Mouse (Mus musculus) MEL (cell line): ENCODE results near the gene Iscu. TPM values are rescaled to one million over a fixed set of nuclear protein-coding genes. Genes with fewer than 3 reads are reported as not detected.

Experiments
- DNase-seq: peaks from one replicate; pipeline ENCODE4 v3.0.0; 2011; ENCODE audit warnings: low read depth, low spot score
- H3K27ac ChIP-seq: 2 replicates; pipeline ENCODE4 v1.5.1; 2012; ENCODE audit warnings: low read depth, mild to moderate bottlenecking, control low read depth, low read length, moderate library complexity; ENCODE audit not compliant: control insufficient read depth
- H3K27me3 ChIP-seq, 2 experiments: fragments of 150-350 bp in 1 of 2; sonication (generic) in 1 of 2; 2 replicates each; pipeline ENCODE4 v1.6.1; 2012; ENCODE audit warnings: low read length in 2 of 2, mild to moderate bottlenecking in 2 of 2, improper control_type of control experiment in 1 of 2, moderate library complexity in 1 of 2; ENCODE audit not compliant: insufficient read depth in 2 of 2, control insufficient read depth in 1 of 2
- H3K36me3 ChIP-seq, 2 experiments: 2 replicates each; pipeline ENCODE4 v1.6.1; 2012 to 2014; ENCODE audit warnings: low read length in 2 of 2, improper control_type of control experiment in 1 of 2, inconsistent platforms in 1 of 2, mild to moderate bottlenecking in 1 of 2; ENCODE audit not compliant: insufficient read depth in 2 of 2, control insufficient read depth in 1 of 2
- H3K4me1 ChIP-seq, 2 experiments: fragments of 150-350 bp in 1 of 2; sonication (generic) in 1 of 2; 2 replicates each; pipeline ENCODE4 v1.6.1; 2012; ENCODE audit warnings: low read length in 2 of 2, improper control_type of control experiment in 1 of 2, mild to moderate bottlenecking in 1 of 2; ENCODE audit not compliant: insufficient read depth in 2 of 2, control insufficient read depth in 1 of 2
- H3K4me3 ChIP-seq, 2 experiments: fragments of 150-350 bp in 1 of 2; sonication (generic) in 1 of 2; 2 replicates each; pipeline ENCODE4 v1.5.1; 2012; ENCODE audit warnings: low read depth in 2 of 2, low read length in 2 of 2, mild to moderate bottlenecking in 2 of 2, moderate library complexity in 2 of 2, control low read depth in 1 of 2, improper control_type of control experiment in 1 of 2; ENCODE audit not compliant: control insufficient read depth in 1 of 2, insufficient read depth in 1 of 2
- H3K79me2 ChIP-seq: 2 replicates; pipeline ENCODE4 v1.6.1; 2012; ENCODE audit warnings: mild to moderate bottlenecking, low read length, moderate library complexity; ENCODE audit not compliant: control insufficient read depth, poor library complexity, insufficient read depth
- H3K9ac ChIP-seq: 2 replicates; pipeline ENCODE4 v1.6.1; 2012; ENCODE audit warnings: low read depth, mild to moderate bottlenecking, control low read depth, low read length, moderate library complexity; ENCODE audit not compliant: control insufficient read depth, poor library complexity, severe bottlenecking
- H3K9me3 ChIP-seq: fragments of 150-350 bp; sonication (generic); replicated peaks from 2 replicates; pipeline ENCODE4 v1.6.1; 2012; ENCODE audit warnings: mild to moderate bottlenecking, low read length, improper control_type of control experiment, moderate library complexity; ENCODE audit not compliant: insufficient read depth
- CHD1 ChIP-seq: IDR thresholded peaks from 2 replicates; pipeline ENCODE4 v1.6.1; 2012; ENCODE audit warnings: low read depth, mild to moderate bottlenecking, inconsistent platforms, low read length, improper control_type of control experiment
- CHD2 ChIP-seq: IDR thresholded peaks from 2 replicates; pipeline ENCODE4 v1.6.1; 2011; ENCODE audit warnings: low read length, improper control_type of control experiment
- CTCF ChIP-seq, 3 experiments: IDR thresholded peaks in 2 of 3; conservative IDR thresholded peaks in 1 of 3; 2 replicates each; pipeline ENCODE4 v1.5.1; 2011 to 2012; ENCODE audit warnings: low read length in 3 of 3, low read depth in 2 of 3, mild to moderate bottlenecking in 2 of 3, improper control_type of control experiment in 1 of 3, inconsistent platforms in 1 of 3, mixed read lengths in 1 of 3, moderate library complexity in 1 of 3; ENCODE audit not compliant: control insufficient read depth in 1 of 3, insufficient read depth in 1 of 3, poor library complexity in 1 of 3, severe bottlenecking in 1 of 3
- EP300 ChIP-seq, 2 experiments: IDR thresholded peaks; 2 replicates each; pipeline ENCODE4 v1.6.1; 2011; ENCODE audit warnings: improper control_type of control experiment in 2 of 2, low read length in 2 of 2, low read depth in 1 of 2, mild to moderate bottlenecking in 1 of 2
- HCFC1 ChIP-seq: IDR thresholded peaks from 2 replicates; pipeline ENCODE4 v1.6.1; 2012; ENCODE audit warnings: low read depth, mild to moderate bottlenecking, inconsistent platforms, low read length, improper control_type of control experiment, moderate library complexity
- JUND ChIP-seq: IDR thresholded peaks from 2 replicates; pipeline ENCODE4 v1.6.1; 2011; ENCODE audit warnings: low read depth, mild to moderate bottlenecking, improper control_type of control experiment, low read length
- MAZ ChIP-seq: IDR thresholded peaks from 2 replicates; pipeline ENCODE4 v1.6.1; 2012; ENCODE audit warnings: low read depth, mild to moderate bottlenecking, inconsistent platforms, low read length, improper control_type of control experiment
- MXI1 ChIP-seq: IDR thresholded peaks from 2 replicates; pipeline ENCODE4 v1.6.1; 2011; ENCODE audit warnings: mild to moderate bottlenecking, low read depth, low read length, improper control_type of control experiment
- NRF1 ChIP-seq: IDR thresholded peaks from 2 replicates; pipeline ENCODE4 v1.6.1; 2014; ENCODE audit warnings: low read depth, mild to moderate bottlenecking, inconsistent platforms, low read length, improper control_type of control experiment, moderate library complexity; ENCODE audit not compliant: poor library complexity, insufficient read depth, severe bottlenecking
- POLR2A ChIP-seq, 2 experiments: IDR thresholded peaks; 2 replicates each; pipeline ENCODE4 v1.6.1; 2011 to 2012; ENCODE audit warnings: low read length in 2 of 2, mild to moderate bottlenecking in 2 of 2, control low read depth in 1 of 2, improper control_type of control experiment in 1 of 2, low read depth in 1 of 2, moderate library complexity in 1 of 2; ENCODE audit not compliant: control insufficient read depth in 1 of 2, insufficient read depth in 1 of 2, poor library complexity in 1 of 2
- POLR2AphosphoS2 ChIP-seq: IDR thresholded peaks from 2 replicates; pipeline ENCODE4 v1.6.1; 2011; ENCODE audit warnings: low read length, improper control_type of control experiment
- POLR2AphosphoS5 ChIP-seq: IDR thresholded peaks from 2 replicates; pipeline ENCODE4 v1.6.1; 2012; ENCODE audit warnings: low read depth, borderline replicate concordance, mild to moderate bottlenecking, inconsistent platforms, low read length, moderate library complexity, mixed read lengths
- RAD21 ChIP-seq: IDR thresholded peaks from 2 replicates; pipeline ENCODE4 v1.6.1; 2011; ENCODE audit warnings: mild to moderate bottlenecking, low read depth, low read length, improper control_type of control experiment
- RCOR1 ChIP-seq: IDR thresholded peaks from 2 replicates; pipeline ENCODE4 v1.6.1; 2012; ENCODE audit warnings: low read depth, mild to moderate bottlenecking, inconsistent platforms, low read length, improper control_type of control experiment
- SIN3A ChIP-seq: IDR thresholded peaks from 2 replicates; pipeline ENCODE4 v1.6.1; 2012; ENCODE audit warnings: low read length, improper control_type of control experiment, inconsistent platforms
- SMC3 ChIP-seq: IDR thresholded peaks from 2 replicates; pipeline ENCODE4 v1.6.1; 2011; ENCODE audit warnings: low read depth, low read length, improper control_type of control experiment
- TAL1 ChIP-seq: IDR thresholded peaks from 2 replicates; pipeline ENCODE4 v1.6.1; 2012; ENCODE audit warnings: mild to moderate bottlenecking, inconsistent platforms, low read length, moderate library complexity, mixed read lengths
- TBP ChIP-seq: IDR thresholded peaks from 2 replicates; pipeline ENCODE4 v1.8.0; 2011; ENCODE audit warnings: low read depth, low read length, improper control_type of control experiment
- UBTF ChIP-seq: IDR thresholded peaks from 2 replicates; pipeline ENCODE4 v1.6.1; 2012; ENCODE audit warnings: low read depth, mild to moderate bottlenecking, inconsistent platforms, low read length, improper control_type of control experiment, moderate library complexity, borderline replicate concordance; ENCODE audit not compliant: insufficient read depth
- USF1 ChIP-seq: IDR thresholded peaks from 2 replicates; pipeline ENCODE4 v1.6.1; 2014; ENCODE audit warnings: low read depth, mild to moderate bottlenecking, inconsistent platforms, low read length, improper control_type of control experiment, moderate library complexity
- ZC3H11A ChIP-seq: IDR thresholded peaks from 2 replicates; pipeline ENCODE4 v1.6.1; 2012; ENCODE audit warnings: low read depth, mild to moderate bottlenecking, inconsistent platforms, low read length, improper control_type of control experiment
- polyA plus RNA-seq, 2 experiments: library from polyadenylated mRNA; stranded (reverse) in 1 of 2; unstranded in 1 of 2; fragments of >175 nt in 1 of 2; fragments of >200 nt in 1 of 2; gene quantifications; 2 replicates each; pipeline versions ENCODE4 v1.2.1 to v1.2.4; 2012; ENCODE audit warnings: low replicate concordance in 2 of 2, low read depth in 1 of 2; ENCODE audit not compliant: insufficient read length in 2 of 2, insufficient read depth in 1 of 2, missing spikeins in 1 of 2
- total RNA-seq: library from RNA; depleted of rRNA; stranded (reverse); fragments of 300-350 nt; gene quantifications from 2 replicates; pipeline ENCODE4 v1.2.3, GENCODE M21; 2012

Iscu gene
- total and polyA plus RNA-seq, 3 experiments = 95.7 to 150 TPM; not detected in 1

- no peak for TF ChIP-seq TAL1
- peak; percentile 96 for TF ChIP-seq SIN3A
- no peak for TF ChIP-seq CHD2
- TF ChIP-seq EP300 (IDR thresholded peaks at IDR 0.05; ENCODE audit: low read depth in 1 of 2, low read length in 2 of 2) = no peak
- TF ChIP-seq POLR2A (IDR thresholded peaks at IDR 0.05; ENCODE audit: control insufficient read depth in 1 of 2, insufficient read depth in 1 of 2, low read depth in 1 of 2, low read length in 2 of 2, poor library complexity in 1 of 2) = no peak
- TF ChIP-seq RAD21 = peak; percentile 84
- TF ChIP-seq SMC3 = peak; percentile 94
- peak; percentile 74 for TF ChIP-seq ZC3H11A
- TF ChIP-seq CTCF (IDR thresholded peaks at IDR 0.05 in 2 of 3, conservative IDR thresholded peaks at IDR 0.05 in 1 of 3; ENCODE audit: control insufficient read depth in 1 of 3, insufficient read depth in 1 of 3, low read depth in 2 of 3, low read length in 3 of 3, poor library complexity in 1 of 3, severe bottlenecking in 1 of 3) = peak; percentile 89 to 98 (median 94)
- TF ChIP-seq JUND = no peak
- TF ChIP-seq RCOR1 = no peak
- no peak for TF ChIP-seq NRF1
- peak; percentile 65 for TF ChIP-seq HCFC1
- no peak for TF ChIP-seq POLR2AphosphoS5
- peak; percentile 78; the same call in 1 of the 2 replicates for TF ChIP-seq MXI1
Observed at GRCm38 (mm10) chr5:113773664-113774063, 1.1 kb downstream of the Iscu start (continued).

- Histone ChIP-seq H3K79me2 (peaks cover 19% of the 10 kb centered on the region), H3K4me3 (no peak overlapping the region), H3K27me3 (no peaks in the 10 kb centered on the region), H3K9me3 (no peaks in the 10 kb centered on the region), H3K9ac (no peak overlapping the region), H3K36me3 (no peaks in the 10 kb centered on the region; a peak in 1 of 4 replicates), H3K27ac (no peak overlapping the region), H3K4me1 (peaks cover 0 to 6% of the 10 kb centered on the region in 2 experiments; a peak in 2 of 4 replicates)
- no peak for DNase-seq
- TF ChIP-seq CTCF (IDR thresholded peaks at IDR 0.05 in 2 of 3, conservative IDR thresholded peaks at IDR 0.05 in 1 of 3; ENCODE audit: control insufficient read depth in 1 of 3, insufficient read depth in 1 of 3, low read depth in 2 of 3, low read length in 3 of 3, poor library complexity in 1 of 3, severe bottlenecking in 1 of 3) = no peak
- TF ChIP-seq CHD1 = no peak
- no peak for TF ChIP-seq TBP
- no peak for TF ChIP-seq USF1
- TF ChIP-seq MAZ = no peak
- TF ChIP-seq UBTF = no peak
- no peak for TF ChIP-seq MXI1
- no peak for TF ChIP-seq POLR2AphosphoS2
- TF ChIP-seq SMC3 = no peak
Observed at GRCm38 (mm10) chr5:113775585-113775984, 3.0 kb downstream of the Iscu start.
